Mouse (Mus musculus) heart, adult 2 months (tissue): Measurements from ENCODE around the gene Nxf1. TPM values are rescaled to one million over a fixed set of nuclear protein-coding genes. Genes with fewer than 3 reads are reported as not detected.

Experiments used
- DNase-seq, 2 experiments: peaks; one replicate each; pipeline ENCODE4 v3.0.0; 2021
- H3K27ac ChIP-seq: fragments of 200-600 bp; 2 replicates; pipeline ENCODE4 v1.8.1; 2022
- H3K27me3 ChIP-seq: fragments of 200-500 bp; 2 replicates; pipeline ENCODE4 v1.6.1; 2012; ENCODE audit warnings: mild to moderate bottlenecking, low read length, inconsistent platforms, mixed read lengths; ENCODE audit not compliant: control insufficient read depth, insufficient read depth
- H3K36me3 ChIP-seq: fragments of 200-500 bp; 2 replicates; pipeline ENCODE4 v1.6.1; 2012; ENCODE audit warnings: low read length, inconsistent platforms; ENCODE audit not compliant: control insufficient read depth, insufficient read depth
- H3K4me1 ChIP-seq: fragments of 200-500 bp; 2 replicates; pipeline ENCODE4 v1.6.1; 2011; ENCODE audit warnings: low read length; ENCODE audit not compliant: control insufficient read depth, insufficient read depth
- H3K4me3 ChIP-seq: fragments of 200-600 bp; 2 replicates; pipeline ENCODE4 v1.8.1; 2022
- H3K79me2 ChIP-seq: fragments of 200-500 bp; replicated peaks from 2 replicates; pipeline ENCODE4 v1.6.1; 2012; ENCODE audit warnings: mild to moderate bottlenecking, inconsistent platforms, low read length, moderate library complexity, mixed read lengths; ENCODE audit not compliant: control insufficient read depth, insufficient read depth
- H3K9ac ChIP-seq: fragments of 200-500 bp; 2 replicates; pipeline ENCODE4 v1.6.1; 2012; ENCODE audit warnings: low read depth, mild to moderate bottlenecking, control low read depth, inconsistent platforms, low read length, mixed read lengths
- CTCF ChIP-seq: fragments of 200-600 bp; IDR thresholded peaks from 2 replicates; pipeline ENCODE4 v1.8.1; 2022; ENCODE audit warnings: antibody characterized with exemption, mild to moderate bottlenecking, moderate library complexity
- EP300 ChIP-seq: fragments of 200-500 bp; IDR thresholded peaks from 2 replicates; pipeline ENCODE4 v1.6.1; 2011; ENCODE audit warnings: low read depth, low read length, control low read depth; ENCODE audit not compliant: insufficient read depth
- POLR2A ChIP-seq: fragments of 200-500 bp; IDR thresholded peaks from 2 replicates; pipeline ENCODE4 v1.6.1; 2011; ENCODE audit warnings: mild to moderate bottlenecking, low read depth, low read length, control low read depth; ENCODE audit not compliant: insufficient read depth
- WGBS: fragments of 180-500 bp; shearing (Covaris S2); methylation state at CpG from one replicate; pipeline ENCODE4 v1.1.7; 2018; 5-methylcytosine and 5-hydroxymethylcytosine counted together
- intact Hi-C: fragments of 180-260 bp; cut with DNase I; formaldehyde crosslinking; loops from one replicate; pipeline ENCODE4 v1.15.1; 2025
- polyA plus RNA-seq: library from polyadenylated mRNA; depleted of rRNA; stranded (reverse); fragments of >200 nt; gene quantifications from 2 replicates; pipeline ENCODE4 v1.2.3, GENCODE M21; 2012
- total RNA-seq, 2 experiments: library from RNA; stranded (reverse); gene quantifications; 2 replicates each; pipeline ENCODE4 v1.2.3; 2021

Gene Nxf1
- total and polyA plus RNA-seq, 3 experiments, result 35.5 to 66.5 (median 41.8) TPM

GRCm38 (mm10) chr19:8755652-8756051 is 1.2 kb upstream of the Nxf1 start:
- Histone ChIP-seq H3K4me3 (no peak overlapping the region), H3K27ac (no peak overlapping the region), H3K36me3 (peaks cover 10% of the 10 kb centered on the region), H3K79me2 (peaks cover 7% of the 10 kb centered on the region), H3K27me3 (no peaks in the 10 kb centered on the region), H3K9ac (no peak overlapping the region), H3K4me1 (peaks cover 4% of the 10 kb centered on the region)
- WGBS, result 47% methylated on average over 3 of the region's 3 CpGs
- intact Hi-C loops, result loop anchor here (1.0 to 5.0 kb wide), 3 partner anchors 14 to 62 kb away; partner anchors contain the start of genes Stx5a, Tmem179b and Ttc9c
- DNase-seq, result no peak
- TF ChIP-seq CTCF, result no peak
- TF ChIP-seq EP300, result no peak
- no peak for TF ChIP-seq POLR2A

- intact Hi-C loops, result loop anchor here (2.0 to 5.0 kb wide), 2 partner anchors 17 to 60 kb away; partner anchors contain the start of genes Tmem179b and Ttc9c
Observed at GRCm38 (mm10) chr19:8757471-8757998, 662 bp downstream of the Nxf1 start.

GRCm38 (mm10) chr19:8758899-8759298 is 2.0 kb downstream of the Nxf1 start:
- TF ChIP-seq CTCF (no peak), POLR2A (no peak), EP300 (no peak)
- intact Hi-C loops, result loop anchor here (5.0 kb wide), 1 partner anchor 58 kb away; the partner anchor contains the start of gene Ttc9c
- Histone ChIP-seq H3K4me3 (no peak overlapping the region), H3K36me3 (peaks cover 11% of the 10 kb centered on the region), H3K79me2 (peaks cover 7% of the 10 kb centered on the region), H3K27me3 (no peaks in the 10 kb centered on the region), H3K9ac (no peak overlapping the region), H3K4me1 (peaks cover 4% of the 10 kb centered on the region), H3K27ac (no peak overlapping the region)
- DNase-seq, result no peak
- 53% methylated on average over 2 of the region's 2 CpGs for WGBS

More at GRCm38 (mm10) chr19:8757471-8757998, 662 bp downstream of the Nxf1 start:
- Histone ChIP-seq H3K4me1 (peaks cover 4% of the 10 kb centered on the region), H3K9ac (peak overlapping the region; percentile 99), H3K36me3 (peaks cover 8% of the 10 kb centered on the region), H3K79me2 (peaks cover 7% of the 10 kb centered on the region), H3K27me3 (no peaks in the 10 kb centered on the region), H3K4me3 (peak overlapping the region; percentile 55), H3K27ac (peak overlapping the region; percentile 90)
- TF ChIP-seq EP300, result no peak
- TF ChIP-seq POLR2A, result no peak
- TF ChIP-seq CTCF, result no peak
- no peak for DNase-seq
- 1% methylated on average over 14 of the region's 14 CpGs for WGBS

- no peak for DNase-seq
- WGBS, result 93% methylated on average over 2 of the region's 2 CpGs
- no peaks in the 10 kb centered on the region for H3K27me3 ChIP-seq
- peaks cover 14% of the 10 kb centered on the region for H3K36me3 ChIP-seq
- intact Hi-C loops, result no loop called here
- no peak overlapping the region for H3K27ac ChIP-seq
- peaks cover 3% of the 10 kb centered on the region for H3K4me1 ChIP-seq
- no peak overlapping the region for H3K4me3 ChIP-seq
- no peak overlapping the region for H3K9ac ChIP-seq
- TF ChIP-seq POLR2A (no peak), CTCF (peak; percentile 29; the same call in 1 of the 2 replicates)
- H3K79me2 ChIP-seq, result peaks cover 7% of the 10 kb centered on the region
Observed at GRCm38 (mm10) chr19:8760757-8761156, 3.9 kb downstream of the Nxf1 start.

GRCm38 (mm10) chr19:8763276-8763675 is 6.4 kb downstream of the Nxf1 start:
- no peak for DNase-seq
- TF ChIP-seq EP300 (no peak), POLR2A (no peak)
- no peak overlapping the region for H3K9ac ChIP-seq
- no peak overlapping the region for H3K27ac ChIP-seq
- H3K36me3 ChIP-seq, result peaks cover 10% of the 10 kb centered on the region
- intact Hi-C loops, result no loop called here
- H3K4me3 ChIP-seq, result no peak overlapping the region
- no peaks in the 10 kb centered on the region for H3K4me1 ChIP-seq
- H3K79me2 ChIP-seq, result 0 out of 2 replicates have a peak, but pooled peaks cover 2% of the 10 kb centered on the region
- 64% methylated on average over 4 of the region's 4 CpGs for WGBS
- H3K27me3 ChIP-seq, result no peaks in the 10 kb centered on the region

GRCm38 (mm10) chr19:8765562-8765961 is 8.7 kb downstream of the Nxf1 start:
- DNase-seq, result no peak
- Histone ChIP-seq H3K4me1 (peaks cover 3% of the 10 kb centered on the region), H3K27ac (no peak overlapping the region), H3K36me3 (peaks cover 12% of the 10 kb centered on the region), H3K9ac (no peak overlapping the region), H3K79me2 (no peaks in the 10 kb centered on the region), H3K4me3 (no peak overlapping the region), H3K27me3 (no peaks in the 10 kb centered on the region)
- WGBS, result 95% methylated on average over 9 of the region's 9 CpGs
- intact Hi-C loops, result no loop called here
- TF ChIP-seq CTCF (no peak), EP300 (no peak), POLR2A (no peak)
